Mouse (Mus musculus) NIH3T3 (cell line): ENCODE measurements around the gene Gm28042.
A peak's percentile ranks its signal among the peaks of the same experiment; 100 is the strongest.

Experiments used
- DNase-seq: peaks from one replicate; pipeline ENCODE4 v3.0.0-alpha.2; 2012; ENCODE audit warnings: low read depth

Gm28042 gene

GRCm38 (mm10) chr2:120058818-120059217 is 31.5 kb downstream of the Gm28042 start:
- no peak for DNase-seq

DNA sequence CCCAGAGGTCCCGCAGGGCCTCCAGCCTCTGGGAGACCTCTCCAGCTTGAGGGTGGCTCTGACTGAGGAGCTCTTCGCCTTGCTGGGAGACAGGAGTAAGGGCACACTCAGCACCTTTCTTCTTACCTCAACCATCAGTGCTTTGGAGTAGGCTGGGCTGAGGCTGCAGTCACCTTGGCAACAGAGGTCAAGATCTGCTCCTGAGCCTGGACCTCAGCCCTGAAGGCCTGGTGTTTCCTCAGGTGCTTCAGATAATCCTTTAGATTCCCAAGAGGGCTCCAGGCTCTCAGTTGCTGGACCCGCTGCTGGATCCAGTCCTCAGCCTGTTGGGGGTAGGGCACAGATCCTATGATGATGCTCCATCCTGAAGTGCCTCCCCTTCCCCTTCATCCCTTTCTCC is 32.2 kb downstream of the Gm28042 start:
- DNase-seq = no peak

DNA sequence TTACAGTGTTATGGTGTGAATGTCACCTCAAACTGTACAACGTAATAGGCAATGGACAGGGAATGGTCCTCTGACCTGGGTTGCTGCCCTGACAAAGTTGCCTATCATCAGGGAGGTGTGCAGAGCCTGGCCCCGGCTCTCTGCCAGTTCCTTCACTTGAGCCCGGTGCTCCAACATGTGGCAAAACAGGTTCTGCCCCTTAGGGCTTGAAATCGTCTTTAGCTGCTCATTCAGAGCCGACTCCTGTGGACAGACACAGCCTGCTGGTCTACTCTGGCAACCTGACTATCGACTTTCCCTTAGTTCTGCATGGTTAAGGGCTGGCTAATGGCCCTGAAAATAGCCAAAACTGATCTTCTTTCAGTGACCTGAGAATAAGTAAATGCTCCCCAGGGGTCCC is 32.9 kb downstream of the Gm28042 start:
- no peak for DNase-seq

DNA sequence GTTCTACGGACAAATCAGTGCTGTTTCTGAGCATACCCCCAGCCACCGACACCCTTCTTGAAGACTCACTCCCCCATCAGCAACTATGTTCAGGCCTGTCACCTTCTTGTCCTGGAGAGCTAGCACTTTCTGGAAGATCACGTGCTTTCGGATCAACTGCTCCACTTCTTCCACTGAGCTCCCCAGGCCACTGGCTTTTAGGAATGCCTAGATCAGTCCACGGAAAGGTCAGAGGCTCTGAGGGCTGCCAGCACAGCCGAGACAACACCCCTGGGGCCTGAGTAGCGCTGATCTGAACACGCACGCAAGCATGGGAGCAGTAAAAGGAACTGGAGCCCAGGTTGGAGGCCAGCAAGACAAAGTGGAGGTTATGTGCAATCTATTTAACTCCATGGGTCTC is 33.4 kb downstream of the Gm28042 start:
- DNase-seq = no peak

- no peak for DNase-seq
Measured at GRCm38 (mm10) chr2:120062248-120062647, 35.0 kb downstream of the Gm28042 start.

DNA sequence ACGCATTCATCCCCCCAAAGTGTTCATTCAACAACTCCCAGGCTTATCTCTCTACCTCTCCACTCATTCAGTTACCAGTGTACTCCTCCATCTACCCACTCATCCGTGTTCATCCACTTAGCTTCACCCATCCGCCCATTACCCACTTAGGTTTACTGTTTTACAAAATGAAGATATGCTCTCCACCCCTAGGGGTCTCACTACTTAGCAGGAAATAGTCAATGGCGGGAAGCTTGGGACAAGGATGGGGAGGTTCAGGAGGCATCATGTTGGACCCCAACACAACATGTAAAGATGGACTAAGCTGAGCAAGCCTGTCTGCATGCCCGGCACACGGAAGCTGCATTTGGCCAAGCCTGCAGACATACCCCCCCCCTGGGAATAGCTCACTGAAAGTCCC is 37.3 kb downstream of the Gm28042 start:
- DNase-seq = no peak

DNA sequence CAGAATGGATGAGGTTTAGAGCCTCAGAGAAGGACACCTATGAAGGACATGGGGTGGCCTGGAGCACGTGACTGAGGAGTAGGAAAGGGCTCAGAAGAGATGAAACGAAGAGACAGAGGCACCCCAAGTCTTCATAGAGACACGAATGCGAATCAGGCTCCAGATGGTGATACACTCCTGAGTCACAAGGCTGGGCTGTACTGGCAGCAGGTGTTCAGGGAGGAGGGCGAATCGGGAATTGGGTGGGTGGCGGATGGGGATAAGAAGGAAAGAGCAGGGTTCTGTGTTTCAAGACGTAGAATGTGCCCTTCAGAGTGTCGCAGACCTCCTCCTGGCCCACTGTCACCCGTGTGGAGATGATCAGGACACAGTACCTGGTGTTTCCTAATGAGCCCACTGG is 38.0 kb downstream of the Gm28042 start:
- no peak for DNase-seq

- peak; percentile 36 for DNase-seq
Measured at GRCm38 (mm10) chr2:120066224-120066623, 38.9 kb downstream of the Gm28042 start.

DNA sequence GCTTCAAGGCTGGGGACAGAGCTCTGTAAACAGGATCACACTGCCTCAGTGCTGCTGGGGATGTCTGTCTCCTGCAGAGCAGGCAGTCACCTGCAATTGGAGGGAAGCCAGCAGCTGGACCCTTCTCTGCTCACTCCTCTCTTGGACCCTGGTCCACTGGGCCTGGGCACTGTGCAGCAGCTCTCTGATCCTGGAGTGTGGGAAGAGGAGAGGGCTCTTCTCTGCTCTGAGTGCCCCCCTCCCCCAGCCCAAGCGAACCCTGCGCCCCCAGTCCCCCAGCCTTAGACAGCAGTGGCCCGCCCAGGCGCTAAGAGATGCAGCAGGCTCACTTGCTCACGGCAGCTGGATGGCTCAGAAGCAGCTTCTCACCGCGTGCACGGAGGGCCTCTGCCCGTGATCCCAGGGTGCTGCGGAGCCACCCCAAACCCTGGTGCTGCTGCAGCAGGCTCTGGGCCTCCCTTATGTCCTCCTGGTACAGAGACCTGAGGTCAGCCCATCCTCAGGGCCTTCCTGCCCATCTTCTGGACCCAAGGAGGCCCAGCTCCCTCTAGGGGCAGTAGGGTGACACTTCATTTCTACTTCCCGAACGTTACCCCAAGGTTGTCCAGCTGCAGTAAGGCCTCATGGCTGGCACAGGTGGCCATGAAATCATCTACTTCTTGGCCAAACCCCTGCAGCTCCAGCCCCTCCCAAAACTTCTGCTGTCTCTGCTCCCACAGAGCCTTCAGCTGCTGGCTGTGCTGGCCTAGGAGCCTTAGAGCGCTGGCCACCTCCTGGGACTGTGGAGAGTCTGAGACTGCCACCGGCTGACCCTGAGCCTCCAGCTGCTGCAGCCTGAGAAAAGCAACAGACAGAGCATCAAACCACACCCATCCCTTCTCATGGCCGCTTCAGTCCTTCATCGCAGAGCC is 41.5 kb downstream of the Gm28042 start:
- DNase-seq = peak; percentile 55

- no peak for DNase-seq
Measured at GRCm38 (mm10) chr2:120069466-120069990, 42.2 kb downstream of the Gm28042 start.

DNA sequence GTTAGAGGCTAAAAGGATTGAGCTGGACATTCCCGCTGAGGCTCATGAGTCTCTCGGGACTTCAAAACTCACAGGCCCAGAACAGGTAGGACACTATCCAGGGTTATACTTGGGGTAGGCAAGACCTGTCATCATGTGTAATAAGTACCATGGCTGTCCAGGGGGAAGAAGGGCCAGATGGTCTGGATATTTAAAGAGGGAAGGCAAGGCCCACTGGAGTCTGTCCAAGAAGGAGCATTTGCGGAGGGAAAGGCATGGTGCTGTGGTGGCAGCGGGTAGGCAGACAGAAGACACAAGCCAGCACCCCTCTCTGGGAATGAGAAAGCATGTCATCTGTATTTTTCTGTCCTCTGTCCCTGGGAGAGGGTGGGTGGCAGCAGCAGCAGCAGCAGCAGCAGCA is 46.8 kb downstream of the Gm28042 start:
- no peak for DNase-seq

DNA sequence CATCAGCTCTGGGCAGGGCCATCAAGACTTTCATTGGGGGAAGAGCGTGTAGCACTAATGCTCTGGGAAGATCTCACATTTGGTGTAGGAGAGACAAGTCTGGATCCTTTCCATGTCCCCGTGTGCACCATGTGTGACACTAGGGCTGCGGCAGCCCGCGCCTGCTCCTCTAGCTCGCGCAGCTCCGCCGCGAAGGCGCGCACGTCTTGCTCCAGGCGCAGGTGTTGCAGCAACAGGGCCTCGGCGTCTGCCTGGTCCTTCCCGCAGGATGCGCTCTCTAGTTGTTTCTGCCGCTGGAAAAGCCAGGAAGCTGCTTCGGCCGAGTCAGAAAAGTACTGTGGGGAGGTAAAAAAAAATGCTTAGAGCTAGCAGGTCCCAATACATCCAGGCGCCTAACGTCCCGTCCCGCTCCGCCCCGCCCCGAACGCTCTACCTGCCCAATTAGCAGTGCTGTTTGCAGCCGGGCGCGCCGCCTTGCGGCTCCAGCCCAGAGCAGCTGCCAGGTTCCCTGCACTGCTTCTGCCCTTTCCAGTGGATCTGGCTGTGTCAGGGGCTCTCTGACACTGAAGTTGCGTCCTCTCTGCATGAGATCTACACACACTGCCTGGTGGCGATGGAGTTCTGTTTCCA is 48.9 kb downstream of the Gm28042 start:
- no peak for DNase-seq

GRCm38 (mm10) chr2:120082416-120082815 is 55.1 kb downstream of the Gm28042 start:
- no peak for DNase-seq

DNA sequence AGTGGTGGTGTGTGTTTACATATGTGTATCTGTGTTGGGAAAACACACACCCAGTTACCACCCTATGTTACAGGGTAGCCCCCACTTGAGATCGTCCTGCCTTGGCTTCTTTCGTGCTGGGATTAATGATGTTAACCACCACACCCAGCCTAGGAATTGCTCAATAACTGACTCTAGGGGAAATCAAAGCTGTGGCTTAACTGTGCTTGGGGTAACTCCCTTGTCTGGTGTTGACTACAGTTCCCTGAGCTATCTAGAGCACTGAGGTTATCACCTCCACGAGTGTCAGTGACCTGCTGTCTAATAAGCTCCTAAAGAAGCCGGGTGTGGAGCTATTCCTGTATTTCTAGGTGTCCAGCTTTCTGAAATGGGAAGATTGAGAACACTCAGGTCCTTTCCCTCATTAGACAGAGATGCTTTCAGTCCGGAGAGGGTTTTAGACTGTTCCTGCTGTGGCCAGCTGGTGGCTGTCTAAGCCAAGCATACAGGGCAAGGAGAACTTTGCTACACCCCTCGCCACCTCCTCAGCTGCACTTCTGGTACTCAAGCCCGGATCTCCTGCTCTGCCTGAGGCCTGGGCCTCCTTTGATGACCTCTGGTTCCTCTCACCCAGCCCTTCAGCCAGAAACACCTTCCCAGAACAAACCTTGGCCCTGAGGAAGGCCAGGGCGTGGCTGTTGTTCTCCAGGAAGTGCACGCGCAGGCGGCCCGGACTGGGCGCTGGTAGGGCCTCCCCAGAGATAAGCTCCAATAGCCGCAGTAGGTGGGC is 57.5 kb downstream of the Gm28042 start:
- peak; percentile 82 for DNase-seq

DNA sequence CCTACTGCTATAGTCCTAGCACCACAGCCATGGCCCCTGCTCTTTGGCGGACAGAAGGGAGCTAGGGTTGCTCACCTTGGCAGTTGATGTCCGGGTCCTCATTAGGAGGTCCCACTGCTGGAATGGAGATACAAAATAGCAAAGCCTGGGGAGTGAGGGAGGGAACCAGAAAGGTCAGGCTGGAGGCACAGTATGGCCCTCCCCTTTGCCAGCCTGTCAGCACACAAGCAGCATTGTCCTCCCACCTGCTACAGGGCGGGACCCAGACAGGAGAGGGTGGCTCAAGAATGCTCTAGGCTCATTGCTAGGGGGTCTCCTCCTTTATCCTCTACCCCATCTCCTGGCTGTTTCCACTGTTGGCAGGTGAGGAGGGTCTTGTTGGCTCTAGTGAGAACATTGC is 58.7 kb downstream of the Gm28042 start:
- DNase-seq = no peak

GRCm38 (mm10) chr2:120087391-120087790 is 60.1 kb downstream of the Gm28042 start:
- no peak for DNase-seq

- DNase-seq = no peak
Measured at GRCm38 (mm10) chr2:120087897-120088296, 60.6 kb downstream of the Gm28042 start.

GRCm38 (mm10) chr2:120090979-120091378 is 63.7 kb downstream of the Gm28042 start:
- no peak for DNase-seq
